Mouse (Mus musculus): Measurements from ENCODE around the gene Ifi35.
"Not testable (repeated sequence)": the region's sequence is repeated elsewhere in the genome, so short reads cannot be mapped to it uniquely, and the experiment has no call there.

Gene Ifi35

DNA sequence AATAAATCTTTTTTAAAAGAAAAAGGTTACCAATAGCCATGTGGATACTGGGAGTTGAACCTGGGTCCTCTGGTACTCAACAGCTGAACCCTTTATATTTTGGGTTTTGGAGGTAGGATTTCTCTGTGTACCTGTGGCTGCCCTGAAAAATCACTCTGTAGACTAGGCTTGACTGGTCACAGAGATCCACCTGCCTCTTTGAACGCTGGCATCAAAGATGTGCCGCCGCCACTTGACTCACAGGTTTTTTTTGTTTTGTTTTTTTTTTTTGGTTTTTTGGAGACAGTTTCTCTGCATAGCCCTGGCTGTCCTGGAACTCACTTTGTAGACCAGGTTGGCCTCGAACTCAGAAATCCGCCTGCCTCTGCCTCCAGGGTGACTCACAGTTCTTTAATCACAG lies 421 bp upstream of the Ifi35 start:
- DNase-seq (ENCODE audit: extremely low read depth, low read depth), result no peak

DNA sequence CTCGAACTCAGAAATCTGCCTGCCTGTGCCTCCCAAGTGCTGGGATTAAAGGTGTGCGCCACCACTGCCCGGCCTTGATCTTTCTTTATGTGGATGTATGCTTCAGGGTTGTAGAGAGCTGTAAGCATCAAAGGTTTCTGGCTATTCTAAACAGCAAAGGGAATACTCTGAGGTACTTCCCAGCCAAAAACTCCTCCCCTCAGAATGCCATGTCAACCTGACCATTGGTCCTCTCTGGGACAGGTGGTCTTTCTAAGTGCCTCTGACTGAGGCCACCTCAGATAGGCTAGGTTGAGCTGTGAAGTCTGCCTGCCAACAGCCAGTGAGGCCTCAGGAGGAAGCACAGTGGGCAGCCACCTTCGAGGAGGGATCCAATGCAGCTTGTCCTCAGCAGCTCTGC lies 692 bp downstream of the Ifi35 start:
- no peak for DNase-seq (ENCODE audit: extremely low read depth, low read depth)

DNA sequence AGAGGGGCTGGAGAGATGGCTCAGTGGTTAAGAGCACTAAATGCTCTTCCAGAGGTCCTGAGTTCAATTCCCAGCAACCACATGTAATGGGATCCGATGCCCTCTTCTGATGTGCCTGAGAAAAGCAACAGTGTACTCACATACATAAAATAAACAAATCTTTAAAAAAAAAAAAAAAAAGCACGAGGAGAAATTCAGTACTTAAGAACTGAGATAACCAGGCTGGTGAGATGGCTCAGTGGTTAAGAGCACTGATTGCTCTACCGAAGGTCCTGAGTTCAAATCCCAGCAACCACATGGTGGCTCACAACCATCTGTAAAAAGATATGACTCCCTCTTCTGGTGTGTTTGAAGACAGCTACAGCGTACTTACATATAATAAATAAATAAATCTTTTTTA lies 1.4 kb downstream of the Ifi35 start:
- DNase-seq (ENCODE audit: extremely low read depth, low read depth), result not testable (repeated sequence)

DNA sequence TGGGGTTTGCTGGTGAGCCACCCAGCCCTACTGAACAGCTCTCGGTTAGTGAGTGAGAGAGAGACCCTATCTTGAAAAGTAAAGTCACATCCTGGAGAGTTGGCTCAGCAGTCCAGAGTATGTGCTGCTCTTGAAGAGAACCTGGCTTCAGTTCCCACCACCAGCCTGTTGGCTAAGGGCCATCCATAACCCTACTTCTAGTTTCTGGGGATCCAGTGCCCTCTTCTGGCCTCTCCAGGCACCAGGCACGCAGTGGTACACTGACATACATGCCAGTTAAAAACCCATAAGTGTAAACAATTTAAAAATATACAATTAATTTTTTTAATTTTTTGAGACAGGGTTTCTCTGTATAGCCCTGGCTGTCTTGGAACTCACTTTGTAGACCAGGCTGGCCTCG lies 2.2 kb downstream of the Ifi35 start:
- no peak for DNase-seq (ENCODE audit: extremely low read depth, low read depth)

DNA sequence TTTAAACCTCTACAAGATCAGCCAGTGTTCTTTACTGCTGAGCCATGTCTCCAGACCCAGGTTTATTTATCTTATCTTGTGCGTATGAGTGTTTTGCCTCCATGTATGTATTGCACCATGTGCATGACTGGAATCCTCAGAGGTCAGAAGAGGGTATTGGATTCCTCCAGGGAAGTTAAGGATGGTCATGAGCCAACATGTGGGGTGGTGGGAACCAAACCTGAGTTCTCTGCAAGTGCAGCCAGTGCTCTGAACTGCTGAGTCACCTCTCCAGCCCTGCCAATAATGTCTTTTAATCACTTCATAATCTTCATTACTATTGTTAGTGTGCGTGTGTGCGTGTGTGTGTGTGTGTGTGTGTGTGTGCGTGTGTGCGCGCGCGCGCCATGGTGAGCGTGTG lies 3.3 kb downstream of the Ifi35 start:
- no peak for DNase-seq (ENCODE audit: extremely low read depth, low read depth)

DNA sequence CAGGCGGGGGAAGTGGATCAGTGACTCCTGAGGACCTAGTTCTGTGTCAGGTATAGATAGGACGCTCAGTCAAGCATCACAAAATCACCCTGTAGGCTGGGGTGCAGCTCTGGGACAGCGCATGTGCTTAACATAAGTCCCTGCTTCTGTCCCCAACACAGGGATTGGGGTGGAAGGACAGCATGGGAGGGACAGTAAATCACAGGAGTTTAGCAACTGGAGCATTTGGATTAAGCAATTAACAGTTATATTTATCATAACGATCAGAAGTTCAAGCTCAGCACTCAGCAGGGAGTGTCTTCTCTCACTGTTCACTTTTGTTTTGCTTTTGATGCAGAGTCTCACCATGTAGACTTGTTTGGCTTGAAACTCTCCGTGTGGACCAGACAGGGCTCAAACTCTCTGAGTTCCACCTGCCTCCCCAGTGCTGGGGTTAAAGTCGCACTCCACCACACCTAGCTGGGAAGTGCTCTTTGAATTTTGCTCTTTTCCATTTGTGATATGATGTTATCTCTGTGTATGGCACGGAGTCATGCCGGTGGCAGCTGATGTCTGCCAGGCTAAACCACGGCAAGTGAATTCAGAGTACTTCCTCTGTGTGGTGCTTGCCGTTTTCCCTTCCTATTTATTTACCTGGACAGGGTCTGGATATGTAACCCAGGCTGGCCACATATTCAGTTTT lies 4.0 kb downstream of the Ifi35 start:
- no peak for DNase-seq (ENCODE audit: extremely low read depth, low read depth)

DNA sequence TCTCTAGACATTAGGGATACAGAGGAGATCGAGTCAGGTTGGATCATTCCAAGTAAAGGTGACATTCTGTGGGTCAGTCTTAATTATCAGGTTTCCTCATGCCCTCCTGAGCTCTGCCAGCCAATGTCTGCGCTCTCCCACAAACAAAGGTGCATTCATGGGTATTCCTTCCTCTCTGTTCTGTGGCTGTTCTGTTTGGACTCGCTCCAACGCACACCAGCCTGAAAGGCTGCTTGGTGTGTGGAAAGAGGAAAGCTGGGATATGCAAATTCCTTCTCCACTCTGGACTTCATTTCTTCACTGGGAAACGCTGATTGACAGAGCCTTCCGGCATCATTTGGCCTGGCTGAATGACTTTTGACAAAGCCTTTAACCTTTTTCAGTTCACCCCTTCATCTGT lies 6.5 kb downstream of the Ifi35 start:
- DNase-seq (ENCODE audit: extremely low read depth, low read depth), result no peak

DNA sequence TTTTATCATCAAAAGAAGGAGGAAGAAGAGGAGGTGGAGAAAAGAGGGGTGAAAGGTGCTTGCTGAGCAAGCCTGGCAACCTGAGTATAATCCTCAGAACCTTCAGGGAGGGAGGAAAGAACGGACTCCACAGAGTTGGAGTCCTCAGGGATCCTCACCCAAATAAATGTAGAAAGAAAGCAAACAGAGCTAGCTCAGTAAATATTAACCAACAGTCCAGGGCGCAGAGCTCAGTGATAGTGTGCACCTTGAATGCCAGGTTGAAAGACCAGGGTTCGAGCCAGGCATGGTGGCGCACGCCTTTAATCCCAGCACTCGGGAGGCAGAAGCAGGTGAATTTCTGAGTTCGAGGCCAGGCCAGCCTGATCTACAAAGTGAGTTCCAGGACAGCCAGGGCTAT lies 7.4 kb downstream of the Ifi35 start:
- DNase-seq (ENCODE audit: extremely low read depth, low read depth), result no peak

DNA sequence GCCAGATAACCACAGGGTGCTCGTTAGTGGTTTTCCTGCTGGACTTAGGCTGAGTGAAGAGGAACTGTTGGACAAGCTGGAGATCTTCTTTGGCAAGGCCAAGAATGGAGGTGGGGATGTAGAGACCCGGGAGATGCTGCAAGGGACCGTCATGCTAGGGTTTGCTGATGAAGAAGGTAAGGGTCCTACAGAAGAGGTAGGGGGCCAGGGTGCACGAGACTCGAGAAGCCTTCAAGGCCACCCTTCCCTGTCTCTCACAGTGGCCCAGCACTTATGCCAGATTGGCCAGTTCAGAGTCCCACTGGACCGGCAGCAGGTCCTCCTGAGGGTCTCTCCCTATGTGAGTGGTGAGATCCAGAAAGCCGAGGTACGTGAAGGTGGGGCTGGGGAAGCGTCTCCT lies 9.4 kb downstream of the Ifi35 start:
- no peak for DNase-seq (ENCODE audit: extremely low read depth, low read depth)

DNA sequence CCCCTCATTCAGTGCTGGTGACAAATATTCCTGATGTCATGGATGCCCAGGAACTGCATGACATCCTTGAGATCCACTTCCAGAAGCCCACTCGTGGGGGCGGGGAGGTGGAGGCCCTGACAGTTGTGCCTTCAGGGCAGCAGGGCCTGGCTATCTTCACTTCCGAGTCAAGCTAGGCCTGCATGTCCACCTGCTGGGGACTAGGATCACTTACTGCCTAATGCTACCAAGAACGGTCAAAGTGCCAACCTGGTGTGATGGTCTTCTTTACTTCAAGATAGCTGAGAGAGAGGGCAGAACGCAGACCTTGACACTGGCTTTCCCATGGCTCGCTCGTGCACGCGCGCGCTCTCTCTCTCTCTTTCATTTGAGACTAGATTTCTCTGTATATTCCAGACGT lies 10.0 kb downstream of the Ifi35 start:
- DNase-seq (ENCODE audit: extremely low read depth, low read depth), result no peak

DNA sequence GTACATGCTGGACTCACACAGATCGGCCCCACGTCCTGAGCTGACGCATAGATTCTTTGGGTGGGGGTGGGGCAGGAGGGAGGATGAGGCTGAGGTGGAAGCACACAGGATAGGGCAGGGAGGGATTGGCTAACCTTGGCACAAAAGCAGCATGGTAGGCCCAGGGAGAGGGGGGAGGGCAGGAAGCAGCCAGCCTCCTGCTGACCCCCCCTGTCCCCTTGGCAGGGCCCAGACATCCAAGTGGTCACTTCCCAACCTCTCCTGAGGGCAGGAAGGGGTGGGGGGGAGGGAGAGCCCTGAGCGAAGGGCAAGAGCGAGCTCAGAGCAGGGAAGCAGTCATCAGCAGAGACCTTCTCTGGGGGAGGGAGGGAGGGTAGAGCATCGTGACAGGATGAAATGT lies 11.5 kb downstream of the Ifi35 start:
- DNase-seq (ENCODE audit: extremely low read depth, low read depth), result no peak

DNA sequence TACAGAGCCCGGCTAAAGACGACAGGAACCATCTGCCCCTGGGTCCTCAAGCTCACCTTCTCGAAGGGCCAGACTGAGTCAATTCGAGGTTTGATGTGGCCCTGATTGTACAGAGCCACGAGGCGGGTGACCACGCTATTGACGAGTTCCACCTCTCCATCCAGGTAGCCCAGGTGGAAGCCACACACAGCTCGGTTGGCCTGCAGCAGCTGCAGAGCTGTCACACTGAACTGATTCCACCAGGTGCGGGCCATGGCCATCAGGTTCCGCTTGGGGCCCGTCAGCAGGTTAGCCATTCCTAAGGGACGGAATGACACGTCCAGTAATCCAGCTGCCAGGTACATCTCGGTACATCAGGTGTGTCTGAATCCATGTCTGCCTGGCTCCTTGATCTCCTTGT lies 12.1 kb downstream of the Ifi35 start:
- DNase-seq (ENCODE audit: extremely low read depth, low read depth), result no peak

DNA sequence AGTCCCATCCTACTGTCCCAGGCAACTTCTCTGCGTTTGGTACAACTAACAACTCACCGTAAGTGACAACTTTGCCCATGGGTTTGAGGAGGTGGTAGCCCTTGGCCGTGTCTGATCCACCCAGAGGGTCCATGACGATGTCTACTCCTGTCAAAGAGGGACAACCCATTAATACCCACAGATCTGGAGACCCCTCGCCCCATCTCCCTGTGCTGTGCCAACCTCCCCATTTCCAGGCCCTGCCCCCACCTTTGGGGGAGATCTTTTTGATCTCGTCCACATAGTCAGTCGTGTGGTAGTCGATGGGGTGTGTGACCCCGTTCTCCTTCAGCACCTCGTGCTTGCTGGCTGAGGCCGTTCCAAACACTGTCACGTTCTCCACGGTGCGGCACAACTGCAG lies 13.9 kb downstream of the Ifi35 start:
- DNase-seq (ENCODE audit: extremely low read depth, low read depth), result no peak

DNA sequence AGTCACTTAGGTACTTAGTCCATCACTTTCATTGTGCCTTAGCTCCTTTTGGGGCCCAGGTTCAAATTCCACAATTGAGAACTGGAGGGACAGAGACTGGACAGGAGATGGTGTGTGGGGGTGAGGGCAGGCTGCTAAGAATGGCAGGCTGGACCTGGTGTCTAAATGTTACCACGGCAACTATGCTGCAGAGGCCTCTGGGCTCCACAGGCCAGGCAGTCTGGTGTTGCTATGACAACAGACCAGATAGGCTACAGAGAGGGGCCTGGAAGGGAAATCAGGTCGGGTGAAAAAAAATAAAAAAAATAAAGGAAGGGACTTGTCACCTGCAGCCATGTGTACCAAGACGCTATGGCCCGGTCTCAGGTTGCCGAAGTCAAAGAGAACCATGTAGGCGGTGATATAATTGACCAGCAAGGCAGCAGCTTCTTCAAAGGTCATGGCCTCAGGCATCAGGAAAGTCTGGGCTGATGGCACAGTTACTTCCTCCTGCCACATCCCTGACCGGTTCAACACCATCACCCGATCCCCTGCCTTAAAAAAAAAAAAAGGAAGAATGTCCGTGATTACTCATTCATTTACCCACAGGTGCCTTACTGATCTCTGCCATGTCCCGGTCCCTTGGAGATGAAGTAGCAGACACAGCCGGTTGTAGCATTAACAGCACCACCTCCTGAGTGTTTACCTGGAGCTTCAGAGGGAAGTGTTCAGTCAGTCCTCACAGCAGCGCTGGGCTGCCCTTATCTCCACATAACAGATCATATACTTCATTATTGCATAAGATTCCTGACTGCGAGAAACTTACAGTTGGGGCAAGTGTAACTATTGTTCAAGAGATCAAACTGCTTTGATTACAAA lies 14.6 kb downstream of the Ifi35 start:
- no peak for DNase-seq (ENCODE audit: extremely low read depth, low read depth)

DNA sequence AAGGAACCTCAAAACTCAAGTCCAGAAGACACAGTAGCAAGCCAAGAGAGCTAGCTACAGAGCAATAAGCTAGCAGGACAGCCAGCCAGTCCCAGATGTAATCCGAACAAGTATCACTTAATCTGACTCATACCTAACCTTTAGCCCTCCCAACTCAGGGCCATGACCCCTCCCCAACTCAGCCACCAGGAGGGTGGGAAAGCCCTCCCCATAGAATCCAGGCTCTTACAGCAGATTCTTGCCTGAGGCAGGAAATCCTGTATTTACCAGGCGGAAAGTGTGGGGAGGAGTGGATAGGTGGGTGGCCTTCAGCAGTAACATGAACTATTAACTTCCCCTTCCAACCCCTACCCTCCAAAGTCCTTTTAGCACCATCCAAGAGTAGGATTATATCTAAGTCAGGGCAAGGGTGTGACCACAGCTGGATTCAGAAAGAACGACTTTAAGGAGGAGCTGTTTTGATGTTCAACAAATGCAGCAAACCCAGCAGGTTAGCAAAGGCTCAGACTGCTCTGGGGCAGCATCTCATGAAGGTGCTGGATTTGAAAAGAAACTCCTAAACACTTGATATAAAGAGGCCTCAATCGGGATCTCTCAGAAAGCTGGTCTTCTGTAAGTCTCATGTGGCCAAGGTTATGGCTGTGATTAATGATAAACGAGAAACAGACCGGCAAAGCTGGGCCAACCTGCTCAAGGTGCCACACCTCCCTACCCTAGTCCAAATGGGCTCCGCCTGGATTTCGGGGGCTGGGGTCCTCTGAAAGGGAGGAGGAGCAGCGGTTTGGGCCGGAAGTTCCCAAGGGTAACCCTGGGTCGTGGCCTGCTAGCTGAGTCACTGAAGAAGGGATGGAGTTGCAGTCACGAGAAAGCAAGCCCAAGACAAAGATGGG lies 16.2 kb downstream of the Ifi35 start, which contains the start of gene Rnd2:
Gene Rnd2, plus strand, starts transcription at position 789 of the 890 bp plus-strand sequence.
- no peak for DNase-seq (ENCODE audit: extremely low read depth, low read depth)

DNA sequence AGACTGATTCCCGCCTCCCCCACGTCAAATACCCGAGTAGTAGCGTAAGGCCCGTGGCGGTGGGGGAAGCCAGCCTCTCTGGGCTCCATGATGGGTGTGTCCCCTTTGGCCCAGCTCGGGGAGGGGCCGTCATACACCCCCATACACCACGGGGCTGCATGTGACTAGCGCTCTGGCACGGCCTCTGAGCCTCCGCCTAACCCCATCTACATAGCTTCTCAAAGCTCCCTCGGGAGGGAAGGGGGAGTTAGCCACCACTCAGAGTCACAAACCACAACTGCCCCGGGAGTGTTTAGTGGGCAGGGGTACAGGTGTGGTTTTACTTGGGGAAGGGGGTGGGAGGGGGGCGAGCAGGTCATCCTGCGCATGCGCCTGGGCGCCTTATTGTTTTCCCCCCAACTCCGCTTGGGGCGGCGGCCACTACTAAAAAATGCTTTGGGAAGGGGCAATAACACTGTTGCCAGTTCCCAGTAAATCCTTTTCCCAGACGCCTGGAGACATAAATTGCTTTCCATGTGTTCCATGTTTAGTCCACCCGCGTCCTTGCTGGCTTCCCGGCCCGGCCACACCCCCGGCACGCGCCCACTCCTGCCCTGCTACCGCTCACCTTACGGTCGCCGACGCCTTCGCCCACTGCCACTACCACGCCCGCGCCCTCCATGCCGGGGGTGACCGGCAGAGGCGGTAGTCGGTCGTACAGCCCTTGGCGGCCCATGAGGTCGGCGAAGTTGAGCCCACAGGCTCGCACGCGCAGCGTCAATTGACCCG lies 17.1 kb downstream of the Ifi35 start:
- DNase-seq (ENCODE audit: extremely low read depth, low read depth), result no peak

DNA sequence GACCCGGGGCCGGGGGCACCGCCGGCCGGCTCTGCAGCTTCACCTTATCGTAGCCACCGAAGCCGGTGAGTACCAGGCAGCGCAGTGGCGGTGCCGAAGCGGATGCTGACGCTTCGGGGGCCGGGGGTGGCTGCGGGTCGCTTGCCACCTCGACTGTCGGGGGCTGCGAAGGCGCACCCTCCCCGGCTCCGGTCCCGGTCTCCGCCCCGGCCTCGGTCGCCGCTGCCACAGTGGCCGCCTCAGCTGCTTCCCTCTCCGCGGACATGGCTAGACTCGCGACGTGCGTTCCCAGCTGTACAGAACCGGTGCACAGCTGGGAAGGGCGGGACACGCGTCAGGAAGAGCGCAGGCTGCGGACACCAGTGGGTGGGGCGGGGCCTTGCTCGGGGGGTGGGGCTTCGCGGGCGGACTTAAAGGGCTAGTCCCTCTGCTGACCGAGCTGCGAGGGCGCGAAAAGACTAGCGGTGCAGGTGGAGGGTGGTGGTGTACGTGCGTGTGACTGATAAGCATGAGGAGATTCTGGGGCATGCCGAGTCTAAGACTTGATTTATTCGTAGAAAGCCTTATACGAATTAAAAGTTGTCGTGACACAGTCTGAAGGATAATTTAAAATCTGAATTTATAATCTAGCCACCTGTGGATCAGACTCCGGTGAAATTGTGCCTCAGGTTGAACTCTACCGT lies 17.8 kb downstream of the Ifi35 start, which contains the start of gene Vat1:
Gene Vat1, minus strand, starts transcription at position 362 of the 683 bp plus-strand sequence.
- DNase-seq (ENCODE audit: extremely low read depth, low read depth), result no peak

DNA sequence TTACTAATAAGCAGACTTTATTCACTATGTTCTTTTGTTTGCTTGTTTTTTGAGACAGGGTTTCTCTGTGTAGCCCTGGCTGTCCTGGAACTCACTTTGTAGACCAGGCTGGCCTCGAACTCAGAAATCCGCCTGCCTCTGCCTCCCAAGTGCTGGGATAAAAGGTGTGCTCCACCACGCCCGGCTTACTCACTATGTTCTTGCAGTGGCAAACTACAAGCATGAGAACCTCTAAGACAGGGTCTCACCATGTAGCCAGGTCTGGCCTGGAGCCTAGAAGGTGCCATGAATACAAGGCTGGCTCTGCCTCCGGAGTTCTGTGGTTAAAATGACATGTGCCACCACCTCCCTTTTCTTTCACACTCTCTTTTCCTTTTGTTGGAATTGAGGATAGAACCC lies 18.3 kb downstream of the Ifi35 start:
- DNase-seq (ENCODE audit: extremely low read depth, low read depth), result not testable (repeated sequence)

DNA sequence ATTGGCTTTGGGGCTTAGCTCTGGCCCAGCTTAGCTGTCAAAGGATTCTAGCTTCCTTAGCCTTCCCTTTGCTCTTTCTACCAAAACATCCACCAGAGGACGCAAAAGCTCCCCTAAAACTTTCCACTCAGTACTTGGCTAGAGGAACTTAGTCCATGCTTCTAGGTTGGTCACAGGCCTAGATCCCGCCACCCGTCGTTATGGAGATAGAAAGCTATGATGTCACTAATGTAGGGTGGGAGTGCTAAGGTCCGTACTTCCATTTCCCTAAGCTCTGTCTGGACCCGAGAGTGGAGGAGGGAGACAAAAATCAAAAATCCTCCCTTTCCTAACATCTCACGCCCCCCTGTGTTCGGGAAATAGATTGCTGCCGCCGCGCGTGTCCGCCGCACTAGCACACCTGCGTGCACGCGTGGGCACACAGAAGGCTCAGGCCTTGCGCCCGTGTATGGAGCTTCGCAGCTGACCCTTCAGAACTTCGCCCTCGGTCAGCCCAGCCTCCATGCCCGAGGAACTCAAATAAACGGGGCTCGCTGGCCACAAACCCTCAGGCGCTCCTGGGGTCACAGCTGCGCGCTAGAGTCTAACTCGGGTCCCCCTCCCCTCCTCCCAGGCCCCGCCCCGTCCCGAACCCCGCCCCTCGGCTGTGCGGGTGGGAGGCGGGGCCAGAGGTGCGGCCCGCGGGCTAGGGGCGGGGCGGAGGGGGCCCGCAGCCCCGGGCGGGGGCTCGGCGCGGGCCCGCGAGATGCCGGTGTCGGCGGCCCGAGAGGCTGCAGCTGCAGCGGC lies 19.5 kb downstream of the Ifi35 start:
- peak; percentile 93 for DNase-seq (ENCODE audit: extremely low read depth, low read depth)

DNA sequence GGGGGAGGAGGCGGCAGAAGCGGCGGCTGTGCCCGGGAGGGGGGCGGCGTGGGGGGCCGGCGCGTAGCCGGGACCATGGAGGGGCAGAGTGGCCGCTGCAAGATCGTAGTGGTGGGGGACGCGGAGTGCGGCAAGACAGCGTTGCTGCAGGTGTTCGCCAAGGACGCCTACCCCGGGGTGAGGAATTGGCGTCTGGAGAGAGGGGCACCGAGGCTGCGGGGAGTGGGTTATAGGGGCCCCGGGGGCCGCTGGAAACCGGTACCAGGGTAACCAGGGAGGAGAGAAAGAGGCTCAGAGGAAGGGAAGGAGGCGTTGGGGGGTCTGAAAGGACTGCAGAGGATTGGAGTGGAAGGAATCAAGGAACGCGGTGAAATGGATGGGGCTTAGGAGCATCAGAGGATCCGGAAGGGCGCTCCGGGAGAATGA lies 20.1 kb downstream of the Ifi35 start:
- no peak for DNase-seq (ENCODE audit: extremely low read depth, low read depth)
